Mouse (Mus musculus): ENCODE measurements around the gene Arf3. TPM values are rescaled to one million over a fixed set of nuclear protein-coding genes. Genes with fewer than 3 reads are reported as not detected.

Arf3 gene
- polyA plus RNA-seq (2012; ENCODE audit: low replicate concordance), result 37.6 and 40.8 TPM in 2 replicates

GRCm38 (mm10) chr15:98762670-98763529 lies at the start of gene Arf3:
Arf3 (minus strand) TSS chr15:98763214.

GRCm38 (mm10) chr15:98809390-98809789 lies 46.4 kb upstream of the Arf3 start, which contains the start of gene Ddn:
Ddn (minus strand) TSS chr15:98809490.

GRCm38 (mm10) chr15:98789661-98790535 lies 26.9 kb upstream of the Arf3 start, which contains the start of gene Wnt1:
Wnt1 (plus strand) TSS chr15:98789857.

GRCm38 (mm10) chr15:98777762-98778161 lies 14.7 kb upstream of the Arf3 start, which contains the start of gene Wnt10b:
Wnt10b (minus strand) TSS chr15:98778150.

GRCm38 (mm10) chr15:98727443-98728321 lies 35.3 kb downstream of the Arf3 start, which contains the start of gene Fkbp11:
Fkbp11 (minus strand) TSS chr15:98728198.

GRCm38 (mm10) chr15:98707766-98708372 lies 55.1 kb downstream of the Arf3 start, which contains the start of gene Ccdc65:
Ccdc65 (plus strand) TSS chr15:98708207.

Other genes starting within 250 kb of the Arf3 start
- gene Kansl2, start 228.9 kb downstream of the Arf3 start, polyA plus RNA-seq (2012; ENCODE audit: low replicate concordance), result 19.5 and 29.1 TPM in 2 replicates
- 4.2 and 9.9 TPM in 2 replicates for gene Ccnt1, start 192.3 kb downstream of the Arf3 start, polyA plus RNA-seq (2012; ENCODE audit: low replicate concordance)
- gene 4930415O20Rik, start 192.2 kb downstream of the Arf3 start, polyA plus RNA-seq (2012; ENCODE audit: low replicate concordance), result not detected in 2 replicates
- gene Adcy6, start 153.1 kb downstream of the Arf3 start, polyA plus RNA-seq (2012; ENCODE audit: low replicate concordance), result 2.9 and 7.1 TPM in 2 replicates
- 6.9 and 27.7 TPM in 2 replicates for gene Cacnb3, start 132.4 kb downstream of the Arf3 start, polyA plus RNA-seq (2012; ENCODE audit: low replicate concordance)
- gene Ddx23, start 100.3 kb downstream of the Arf3 start, polyA plus RNA-seq (2012; ENCODE audit: low replicate concordance), result 73.5 and 74.7 TPM in 2 replicates
- 1.9 and 3.4 TPM in 2 replicates for gene Rnd1, start 85.8 kb downstream of the Arf3 start, polyA plus RNA-seq (2012; ENCODE audit: low replicate concordance)
- gene Ccdc65, start 55.0 kb downstream of the Arf3 start, polyA plus RNA-seq (2012; ENCODE audit: low replicate concordance), result not detected in 2 replicates
- 5.8 and 13.4 TPM in 2 replicates for gene Fkbp11, start 35.0 kb downstream of the Arf3 start, polyA plus RNA-seq (2012; ENCODE audit: low replicate concordance)
- 0.73 and 1.2 TPM in 2 replicates for gene Wnt10b, start 14.9 kb upstream of the Arf3 start, polyA plus RNA-seq (2012; ENCODE audit: low replicate concordance)
- gene Wnt1, start 26.6 kb upstream of the Arf3 start, polyA plus RNA-seq (2012; ENCODE audit: low replicate concordance), result 0.17 TPM in 1 of 2 replicates, not detected in the other
- 0.74 and 2.4 TPM in 2 replicates for gene Ddn, start 46.3 kb upstream of the Arf3 start, polyA plus RNA-seq (2012; ENCODE audit: low replicate concordance)
- 107 and 148 TPM in 2 replicates for gene Prkag1, start 68.3 kb upstream of the Arf3 start, polyA plus RNA-seq (2012; ENCODE audit: low replicate concordance)
- gene Kmt2d, start 108.0 kb upstream of the Arf3 start, polyA plus RNA-seq (2012; ENCODE audit: low replicate concordance), result 130 and 222 TPM in 2 replicates
- gene Rhebl1, start 131.3 kb upstream of the Arf3 start, polyA plus RNA-seq (2012; ENCODE audit: low replicate concordance), result 2.3 and 3.8 TPM in 2 replicates
- 0.04 and 0.06 TPM in 2 replicates for gene Dhh, start 135.3 kb upstream of the Arf3 start, polyA plus RNA-seq (2012; ENCODE audit: low replicate concordance)
- 92.1 and 147 TPM in 2 replicates for gene Lmbr1l, start 155.0 kb upstream of the Arf3 start, polyA plus RNA-seq (2012; ENCODE audit: low replicate concordance)
- gene Tuba1b, start 171.4 kb upstream of the Arf3 start, polyA plus RNA-seq (2012; ENCODE audit: low replicate concordance), result 76.8 and 178 TPM in 2 replicates
- gene Gm49450, start 190.3 kb upstream of the Arf3 start, polyA plus RNA-seq (2012; ENCODE audit: low replicate concordance), result 3.9 and 32.9 TPM in 2 replicates
- gene Tuba1a, start 190.5 kb upstream of the Arf3 start, polyA plus RNA-seq (2012; ENCODE audit: low replicate concordance), result 16.1 and 19.2 TPM in 2 replicates

Data from hematopoietic multipotent progenitor cell, adult 10-12 weeks (in vitro differentiated cells).